Comparison of ENCODE assay signal across 9 mouse cellular contexts in genomic region chr6:54718779-54719685, GRCm38 (mm10). TPM values are rescaled to one million over a fixed set of nuclear protein-coding genes. Genes with fewer than 3 reads are reported as not detected.
DNase-seq lines count a peak whose midpoint lies in the region; ATAC-seq lines count a peak whose summit lies in the region.
"Had no signal": no experiment of that assay in that cellular context is flagged by ENCODE, and none has a peak within 500 bp of the region (broad histone marks: within the 10 kb centered on the region; RNA-seq: fewer than 3 reads in every experiment).

No protein-coding gene starts in this region.

- no peak overlapping the region for H3K9ac ChIP-seq in kidney, embryonic 16.5 days (replicated peaks; ENCODE audit: low read length)
- H3K9ac ChIP-seq: embryonic facial prominence, embryonic 13.5 days had no signal

- peak; percentile 25 for DNase-seq in left cerebral cortex, postnatal 4 days
- no peak for DNase-seq in left cerebral cortex, adult 18-20 months (ENCODE audit: low spot score in 2 of 2)
- peak; percentile 92 for DNase-seq in MEL-GATA-1-ER (ENCODE audit: extremely low read depth, low read depth)
- no peak for DNase-seq in neural tube, embryonic 10.5 days (ENCODE audit: extremely low spot score, low spot score)
- DNase-seq in embryo, embryonic 11 days: no peak

- H3K4me1 ChIP-seq in kidney, embryonic 16.5 days (ENCODE audit: insufficient read depth, low read length): no peaks in the 10 kb centered on the region

- ATAC-seq in common myeloid progenitor, adult 5-6 weeks (replicated peaks; ENCODE audit: low read depth, poor library complexity, severe bottlenecking): peak; percentile 88
- ATAC-seq in monocyte, adult 5-6 weeks (replicated peaks; ENCODE audit: insufficient number of reproducible peaks, low FRiP score, low TSS enrichment, poor library complexity, severe bottlenecking): peak; percentile 66
- ATAC-seq in kidney, embryonic 16.5 days (ENCODE audit: low FRiP score, low TSS enrichment): no peak

- intact Hi-C loops in left cerebral cortex, postnatal 4 days (cut with DNase I): no loop called here

- no peak overlapping the region for H3K27ac ChIP-seq in kidney, embryonic 16.5 days (ENCODE audit: low read length)
- H3K27ac ChIP-seq: embryonic facial prominence, embryonic 13.5 days had no signal

- no peak overlapping the region for H3K4me3 ChIP-seq in kidney, embryonic 16.5 days (ENCODE audit: low read length)
- H3K4me3 ChIP-seq: embryonic facial prominence, embryonic 13.5 days had no signal

- no peak overlapping the region for H3K4me2 ChIP-seq in kidney, embryonic 16.5 days (replicated peaks; ENCODE audit: low read depth, low read length)
- H3K4me2 ChIP-seq: embryonic facial prominence, embryonic 13.5 days had no signal

- H3K27me3 ChIP-seq in kidney, embryonic 16.5 days (ENCODE audit: insufficient read depth, low read length): no peaks in the 10 kb centered on the region
- H3K27me3 ChIP-seq: embryonic facial prominence, embryonic 13.5 days had no signal

- H3K36me3 ChIP-seq in kidney, embryonic 16.5 days (ENCODE audit: insufficient read depth, low read length): no peaks in the 10 kb centered on the region
- H3K36me3 ChIP-seq: embryonic facial prominence, embryonic 13.5 days had no signal

- H3K9me3 ChIP-seq in kidney, embryonic 16.5 days (ENCODE audit: low read length): no peaks in the 10 kb centered on the region
- H3K9me3 ChIP-seq: embryonic facial prominence, embryonic 13.5 days had no signal

- 76% methylated on average over 15 of the region's 15 CpGs for WGBS in kidney, embryonic 16.5 days

RNA-seq across cellular contexts. Expression of gene Mturn, which starts 37.6 kb away (rescaled TPM):
- total RNA-seq in left cerebral cortex, postnatal 4 days (2021): 100 to 1,000 TPM; 269 to 288 TPM
- 100 to 1,000 TPM; 106 to 117 TPM for total RNA-seq in left cerebral cortex, adult 18-20 months (2021)
- 0.39 and 1.8 TPM in 2 replicates for total RNA-seq in common myeloid progenitor, adult 5-6 weeks (2017)
- total RNA-seq in monocyte, adult 5-6 weeks (2017): 4.6 to 9.5 TPM (median 7.1 TPM) in 3 replicates
- 8.3 and 8.7 TPM in 2 replicates for polyA plus RNA-seq in kidney, embryonic 16.5 days (2015; fragmentation: Nextera tagmentation; extraction: Ambion mirVana)

Comparison
In these comparisons a context has a peak if more than half of its experiments do, and no peak if none do; other contexts are left out.
1. DNase-seq: peak in left cerebral cortex, postnatal 4 days (single experiment) and MEL-GATA-1-ER (single experiment); none in left cerebral cortex, adult 18-20 months (0 of 2), neural tube, embryonic 10.5 days (single experiment) and embryo, embryonic 11 days (single experiment).
2. RNA of gene Mturn, which starts 37.6 kb away (total RNA-seq): 269 to 288 TPM in left cerebral cortex, postnatal 4 days and 106 to 117 TPM in left cerebral cortex, adult 18-20 months; 4.6 to 9.5 TPM in monocyte, adult 5-6 weeks and 0.39 to 1.8 TPM in common myeloid progenitor, adult 5-6 weeks; every median in the first group is over 10 times any median in the second.